Mouse (Mus musculus): Measurements from ENCODE around the gene Fubp1.

DNA sequence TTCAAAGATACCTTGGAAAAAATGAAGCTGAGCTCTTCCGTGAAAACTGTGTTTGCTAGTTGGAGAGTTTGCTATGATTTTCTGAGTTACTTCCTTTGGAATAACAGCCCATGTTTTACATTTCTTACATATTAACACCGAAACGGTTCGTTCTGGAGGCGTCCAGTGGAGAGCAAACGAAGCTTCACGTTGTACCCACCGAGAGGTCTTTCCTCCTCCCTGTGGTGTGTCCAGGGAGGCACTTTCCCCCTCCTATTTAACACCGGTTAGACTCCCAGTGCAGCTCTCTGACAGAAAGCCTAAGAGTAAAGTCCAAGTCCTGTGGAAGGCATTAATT, 45.2 kb upstream of the Fubp1 start:
- TF ChIP-seq CTCF (IDR thresholded peaks at IDR 0.05; ENCODE audit: low read depth, low read length) (no peak), POLR2A (IDR thresholded peaks at IDR 0.05; ENCODE audit: insufficient read depth, low read length) (no peak)

Data from ES-Bruce4 (cell line).